Mouse (Mus musculus) CD4-positive naive resting alpha-beta T cell, adult 76 days (primary cell): Measurements from ENCODE around the gene Snx13. TPM values are rescaled to one million over a fixed set of nuclear protein-coding genes. Genes with fewer than 3 reads are reported as not detected.

ENCODE experiments used
- total RNA-seq: library from RNA; stranded (reverse); gene quantifications from one replicate; pipeline ENCODE4 v1.2.4, GENCODE M21; 2023

Gene Snx13
- total RNA-seq: 26.4 TPM

DNA sequence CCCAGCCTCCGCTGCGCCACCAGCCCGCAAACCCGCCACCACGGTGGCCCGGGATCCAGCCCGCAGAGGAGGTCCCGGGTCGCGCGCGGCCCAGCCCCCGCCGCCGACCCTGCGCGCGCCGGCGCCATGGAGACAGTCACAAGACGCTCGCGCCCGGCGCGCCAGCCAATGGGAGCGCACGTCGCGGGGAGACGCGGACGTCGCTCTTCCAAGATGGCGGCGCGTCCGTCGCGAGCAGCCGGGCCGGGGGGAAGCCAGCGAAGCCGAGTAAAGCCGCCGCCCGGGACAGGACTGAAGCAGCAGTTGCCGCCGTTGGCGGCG, at the start of gene Snx13:
Gene Snx13, plus strand, starts transcription at position 188 of the 321 bp plus-strand sequence.

Other genes starting within 250 kb of the Snx13 start
- 5.9 TPM for gene Hdac9, start 130.1 kb upstream of the Snx13 start, total RNA-seq
- gene Prps1l1, start 62.4 kb upstream of the Snx13 start, total RNA-seq: not detected